ENCODE assay signal across 10 mouse cellular contexts in the genomic region with DNA sequence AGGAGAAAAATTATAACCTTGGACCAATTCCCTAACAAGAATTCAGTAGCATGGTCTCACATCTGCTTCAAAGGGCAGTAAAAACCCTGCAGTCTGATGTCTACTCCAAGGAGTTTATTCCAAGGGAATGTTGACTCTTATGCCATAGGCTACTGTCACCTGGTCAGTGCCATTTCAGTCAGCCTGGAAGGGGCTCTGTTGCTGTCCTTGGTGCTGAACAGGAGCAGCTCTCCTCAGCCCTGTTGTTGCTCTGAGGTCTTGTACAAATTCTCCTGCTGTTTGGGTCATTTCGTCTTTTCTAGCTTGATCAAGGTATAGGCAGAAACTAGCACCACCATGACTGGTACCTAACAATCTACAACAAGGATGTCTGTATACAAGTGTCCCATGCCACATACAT.
DNase-seq lines count a peak whose midpoint lies in the region; ATAC-seq and TF ChIP-seq lines count a peak whose summit lies in the region.
"Had no signal": no experiment of that assay in that cellular context is flagged by ENCODE, and none has a peak within 500 bp of the region (broad histone marks: within the 10 kb centered on the region; RNA-seq: fewer than 3 reads in every experiment).

No protein-coding gene starts in this region.

- TF ChIP-seq CTCF in kidney, postnatal 0 days (IDR thresholded peaks at IDR 0.05; ENCODE audit: low read depth): no peak

- no peak for ATAC-seq in kidney, postnatal 0 days (replicated peaks; ENCODE audit: low FRiP score, low read depth)
- ATAC-seq in kidney, embryonic 14.5 days (ENCODE audit: low FRiP score, low TSS enrichment): no peak
- no peak for ATAC-seq in embryonic facial prominence, embryonic 11.5 days (replicated peaks; ENCODE audit: insufficient number of reproducible peaks, low FRiP score, low TSS enrichment, low read depth)

- no peak overlapping the region for H3K27ac ChIP-seq in kidney, postnatal 0 days
- no peak overlapping the region for H3K27ac ChIP-seq in kidney, embryonic 14.5 days (ENCODE audit: low read depth, low read length)
- no peak overlapping the region for H3K27ac ChIP-seq in ES-E14 (ENCODE audit: insufficient read depth, low read depth, low read length, poor library complexity, severe bottlenecking)
- no peak overlapping the region for H3K27ac ChIP-seq in embryonic facial prominence, embryonic 11.5 days (replicated peaks; ENCODE audit: low read depth, low read length)
- H3K27ac ChIP-seq: layer of hippocampus, adult 2 months had no signal

- 41% methylated on average over 1 of the region's 1 CpGs for WGBS in kidney, postnatal 0 days
- 36% methylated on average over 1 of the region's 1 CpGs for WGBS in kidney, embryonic 14.5 days
- WGBS in embryonic facial prominence, embryonic 11.5 days: 59% methylated on average over 1 of the region's 1 CpGs

- intact Hi-C loops in left cerebral cortex, postnatal 10 days (cut with DNase I): no loop called here

- H3K9me3 ChIP-seq in kidney, postnatal 0 days (replicated peaks; ENCODE audit: low read length): no peaks in the 10 kb centered on the region
- H3K9me3 ChIP-seq in kidney, embryonic 14.5 days (ENCODE audit: control insufficient read depth, low read length): no peaks in the 10 kb centered on the region
- H3K9me3 ChIP-seq in ES-E14 (ENCODE audit: control insufficient read depth, insufficient read depth, low read depth, low read length): no peaks in the 10 kb centered on the region
- H3K9me3 ChIP-seq in embryonic facial prominence, embryonic 11.5 days (replicated peaks; ENCODE audit: control insufficient read depth, low read length): no peaks in the 10 kb centered on the region

- no peaks in the 10 kb centered on the region for H3K27me3 ChIP-seq in kidney, postnatal 0 days (ENCODE audit: insufficient read depth, low read length)
- H3K27me3 ChIP-seq in kidney, embryonic 14.5 days (ENCODE audit: control insufficient read depth, insufficient read depth, low read length): no peaks in the 10 kb centered on the region
- no peaks in the 10 kb centered on the region for H3K27me3 ChIP-seq in embryonic facial prominence, embryonic 11.5 days (ENCODE audit: control insufficient read depth, insufficient read depth, low read length)

- H3K36me3 ChIP-seq in kidney, postnatal 0 days (ENCODE audit: insufficient read depth, low read length): no peaks in the 10 kb centered on the region
- no peaks in the 10 kb centered on the region for H3K36me3 ChIP-seq in kidney, embryonic 14.5 days (ENCODE audit: control insufficient read depth, insufficient read depth, low read length)
- H3K36me3 ChIP-seq in ES-E14 (ENCODE audit: control insufficient read depth, insufficient read depth, low read length, poor library complexity, severe bottlenecking): no peaks in the 10 kb centered on the region
- H3K36me3 ChIP-seq in embryonic facial prominence, embryonic 11.5 days (replicated peaks; ENCODE audit: control insufficient read depth, insufficient read depth, low read depth, low read length): no peaks in the 10 kb centered on the region

- DNase-seq in kidney, postnatal 0 days (ENCODE audit: low spot score): peak; percentile 70
- DNase-seq in 416B (ENCODE audit: low read depth): peak; percentile 0
- DNase-seq in ES-E14 (ENCODE audit: low read depth, low spot score): peak; percentile 44
- DNase-seq in embryonic facial prominence, embryonic 11.5 days (ENCODE audit: low spot score): peak; percentile 78
- no peak for DNase-seq in left cerebral cortex, postnatal 10 days (ENCODE audit: extremely low spot score in 1 of 2, low spot score in 2 of 2)
- no peak for DNase-seq in urinary bladder, postnatal 25 days (ENCODE audit: low spot score)
- DNase-seq: cerebellum, adult 9-11 months; gastrocnemius, postnatal 14 days had no signal

- no peaks in the 10 kb centered on the region for H3K4me1 ChIP-seq in kidney, postnatal 0 days (replicated peaks; ENCODE audit: insufficient read depth, low read length)
- H3K4me1 ChIP-seq in kidney, embryonic 14.5 days (ENCODE audit: control insufficient read depth, insufficient read depth, low read length): no peaks in the 10 kb centered on the region
- H3K4me1 ChIP-seq in ES-E14 (ENCODE audit: control insufficient read depth in 2 of 2, insufficient read depth in 2 of 2, low read length in 2 of 2, poor library complexity in 1 of 2): no peaks in the 10 kb centered on the region
- H3K4me1 ChIP-seq in embryonic facial prominence, embryonic 11.5 days (ENCODE audit: control insufficient read depth, insufficient read depth, low read length): no peaks in the 10 kb centered on the region

- no peak overlapping the region for H3K9ac ChIP-seq in kidney, postnatal 0 days (ENCODE audit: low read depth, low read length)
- no peak overlapping the region for H3K9ac ChIP-seq in kidney, embryonic 14.5 days (ENCODE audit: low read depth, low read length)
- no peak overlapping the region for H3K9ac ChIP-seq in ES-E14 (ENCODE audit: insufficient read depth, low read depth, low read length, poor library complexity, severe bottlenecking)
- H3K9ac ChIP-seq in embryonic facial prominence, embryonic 11.5 days (replicated peaks; ENCODE audit: low read length): no peak overlapping the region

- no peak overlapping the region for H3K4me2 ChIP-seq in kidney, postnatal 0 days (ENCODE audit: low read length)
- no peak overlapping the region for H3K4me2 ChIP-seq in kidney, embryonic 14.5 days (replicated peaks; ENCODE audit: low read depth, low read length)
- H3K4me2 ChIP-seq in embryonic facial prominence, embryonic 11.5 days (ENCODE audit: low read depth, low read length): no peak overlapping the region

- no peak overlapping the region for H3K4me3 ChIP-seq in kidney, postnatal 0 days (replicated peaks; ENCODE audit: low read depth, low read length)
- no peak overlapping the region for H3K4me3 ChIP-seq in kidney, embryonic 14.5 days (ENCODE audit: low read length)
- no peak overlapping the region for H3K4me3 ChIP-seq in ES-E14 (ENCODE audit: insufficient read depth in 1 of 2, low read depth in 1 of 2, low read length in 2 of 2, poor library complexity in 1 of 2, severe bottlenecking in 1 of 2)
- no peak overlapping the region for H3K4me3 ChIP-seq in embryonic facial prominence, embryonic 11.5 days (ENCODE audit: low read depth, low read length)
- H3K4me3 ChIP-seq: layer of hippocampus, adult 2 months had no signal

- in situ Hi-C loops in ES-E14 (cut with MboI; ENCODE audit: low sequenced_read_pairs in 2 of 2, unreplicated experiment in 2 of 2): no loop called here

TF ChIP-seq in ES-E14, 5 proteins besides CTCF, POLR2A, EP300 and RAD21:
- TF ChIP-seq ZC3H11A (IDR thresholded peaks at IDR 0.05; ENCODE audit: borderline replicate concordance, low read depth, low read length) (no peak), MAFK (IDR thresholded peaks at IDR 0.05; ENCODE audit: insufficient read depth, low read depth, low read length) (no peak), ZNF384 (IDR thresholded peaks at IDR 0.05; ENCODE audit: low read depth, low read length) (no peak), HCFC1 (IDR thresholded peaks at IDR 0.05; ENCODE audit: borderline replicate concordance, insufficient read depth, low read length) (no peak), CHD2 (IDR thresholded peaks at IDR 0.05; ENCODE audit: low read depth, low read length) (no peak)

Comparison
In these comparisons a context has a peak if more than half of its experiments do, and no peak if none do; other contexts are left out.
1. DNase-seq: peak in kidney, postnatal 0 days (single experiment), 416B (single experiment), ES-E14 (single experiment) and embryonic facial prominence, embryonic 11.5 days (single experiment); none in left cerebral cortex, postnatal 10 days (0 of 2) and urinary bladder, postnatal 25 days (single experiment).